ENCODE assay signal across 12 mouse cellular contexts in the genomic region with DNA sequence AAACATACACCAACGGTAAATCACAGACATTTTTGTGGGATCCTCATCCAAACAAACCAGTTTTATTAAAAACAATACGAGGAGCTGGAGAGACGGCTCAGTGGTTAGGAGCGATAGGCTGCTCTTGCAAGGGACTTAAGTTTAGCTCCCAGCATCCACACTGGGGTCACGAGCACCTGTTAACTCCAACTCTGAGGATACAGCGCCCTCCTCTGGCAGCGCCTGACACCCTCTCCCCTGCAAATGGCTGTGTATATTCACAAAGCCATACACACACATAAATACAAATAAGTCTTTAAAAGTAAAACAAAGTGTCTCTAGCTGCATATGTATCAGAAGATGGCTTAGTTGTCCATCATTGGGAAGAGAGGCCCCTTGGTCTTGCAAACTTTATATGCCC. TPM values are rescaled to one million over a fixed set of nuclear protein-coding genes. Genes with fewer than 3 reads are reported as not detected.
A peak's percentile ranks its signal among the peaks of the same experiment; 100 is the strongest.
DNase-seq lines count a peak whose midpoint lies in the region; ATAC-seq and TF ChIP-seq lines count a peak whose summit lies in the region.
"Had no signal": no experiment of that assay in that cellular context is flagged by ENCODE, and none has a peak within 500 bp of the region (broad histone marks: within the 10 kb centered on the region; RNA-seq: fewer than 3 reads in every experiment).

No protein-coding gene starts in this region.

- H3K9me3 ChIP-seq in kidney, postnatal 0 days (replicated peaks; ENCODE audit: low read length): no peaks in the 10 kb centered on the region
- no peaks in the 10 kb centered on the region for H3K9me3 ChIP-seq in kidney, embryonic 16.5 days (ENCODE audit: low read length)
- H3K9me3 ChIP-seq: heart, embryonic 15.5 days had no signal

- H3K4me1 ChIP-seq in kidney, postnatal 0 days (replicated peaks; ENCODE audit: insufficient read depth, low read length): no peaks in the 10 kb centered on the region
- no peaks in the 10 kb centered on the region for H3K4me1 ChIP-seq in kidney, embryonic 16.5 days (ENCODE audit: insufficient read depth, low read length)
- H3K4me1 ChIP-seq in bone marrow macrophage, adult 2 months (ENCODE audit: control insufficient read depth, insufficient read depth, low read length): peaks cover 3% of the 10 kb centered on the region; the same call in 1 of the 2 replicates

- no peaks in the 10 kb centered on the region for H3K27me3 ChIP-seq in kidney, postnatal 0 days (ENCODE audit: insufficient read depth, low read length)
- no peaks in the 10 kb centered on the region for H3K27me3 ChIP-seq in kidney, embryonic 16.5 days (ENCODE audit: insufficient read depth, low read length)
- H3K27me3 ChIP-seq: heart, embryonic 15.5 days had no signal

- no peaks in the 10 kb centered on the region for H3K36me3 ChIP-seq in kidney, postnatal 0 days (ENCODE audit: insufficient read depth, low read length)
- H3K36me3 ChIP-seq in kidney, embryonic 16.5 days (ENCODE audit: insufficient read depth, low read length): no peaks in the 10 kb centered on the region
- H3K36me3 ChIP-seq: heart, embryonic 15.5 days had no signal

- no peak for DNase-seq in kidney, postnatal 0 days (ENCODE audit: low spot score)
- DNase-seq in urinary bladder, postnatal 14 days (ENCODE audit: low spot score): peak; percentile 5
- DNase-seq in urinary bladder, adult 2 months (ENCODE audit: low spot score): no peak
- DNase-seq in testis, postnatal 14 days (ENCODE audit: low spot score): peak; percentile 31
- DNase-seq in right cerebral cortex, postnatal 10 days (ENCODE audit: low spot score in 2 of 2): no peak
- no peak for DNase-seq in urinary bladder, postnatal 4 days (ENCODE audit: low spot score in 2 of 2)
- DNase-seq: lung, adult 2 months had no signal

- no peak overlapping the region for H3K4me3 ChIP-seq in kidney, postnatal 0 days (replicated peaks; ENCODE audit: low read depth, low read length)
- no peak overlapping the region for H3K4me3 ChIP-seq in kidney, embryonic 16.5 days (ENCODE audit: low read length)
- no peak overlapping the region for H3K4me3 ChIP-seq in bone marrow macrophage, adult 2 months (ENCODE audit: insufficient read depth, low read length)
- H3K4me3 ChIP-seq: heart, embryonic 15.5 days had no signal

- H3K4me2 ChIP-seq in kidney, postnatal 0 days (ENCODE audit: low read length): no peak overlapping the region
- H3K4me2 ChIP-seq in kidney, embryonic 16.5 days (replicated peaks; ENCODE audit: low read depth, low read length): no peak overlapping the region
- H3K4me2 ChIP-seq: heart, embryonic 15.5 days had no signal

- WGBS in kidney, postnatal 0 days: 85% methylated on average over 7 of the region's 7 CpGs
- 80% methylated on average over 7 of the region's 7 CpGs for WGBS in kidney, embryonic 16.5 days

- ATAC-seq in kidney, postnatal 0 days (replicated peaks; ENCODE audit: low FRiP score, low read depth): no peak
- no peak for ATAC-seq in kidney, embryonic 16.5 days (ENCODE audit: low FRiP score, low TSS enrichment)
- ATAC-seq: forebrain, embryonic 14.5 days had no signal

- no peak overlapping the region for H3K9ac ChIP-seq in kidney, postnatal 0 days (ENCODE audit: low read depth, low read length)
- H3K9ac ChIP-seq in kidney, embryonic 16.5 days (replicated peaks; ENCODE audit: low read length): no peak overlapping the region
- H3K9ac ChIP-seq: heart, embryonic 15.5 days had no signal

- H3K27ac ChIP-seq in kidney, postnatal 0 days: no peak overlapping the region
- H3K27ac ChIP-seq in kidney, embryonic 16.5 days (ENCODE audit: low read length): no peak overlapping the region
- H3K27ac ChIP-seq in bone marrow macrophage, adult 2 months (ENCODE audit: insufficient read depth, low read depth, low read length): no peak overlapping the region
- H3K27ac ChIP-seq: heart, embryonic 15.5 days had no signal

- no peak for TF ChIP-seq POLR2A in bone marrow macrophage, adult 2 months (IDR thresholded peaks at IDR 0.05; ENCODE audit: borderline replicate concordance, low read depth, low read length)

- TF ChIP-seq CTCF in kidney, postnatal 0 days (IDR thresholded peaks at IDR 0.05; ENCODE audit: low read depth): peak; percentile 39
- peak; percentile 26; the same call in 1 of the 2 replicates for TF ChIP-seq CTCF in bone marrow macrophage, adult 2 months (IDR thresholded peaks at IDR 0.05; ENCODE audit: low read depth, low read length)

RNA-seq across cellular contexts. Expression of a gene that starts 20.6 kb away (rescaled TPM):
- polyA plus RNA-seq in kidney, postnatal 0 days (2015; fragmentation: Nextera tagmentation; extraction: Ambion mirVana): not detected in 2 replicates
- not detected in 2 replicates for polyA plus RNA-seq in kidney, embryonic 16.5 days (2015; fragmentation: Nextera tagmentation; extraction: Ambion mirVana)
- not detected in 2 replicates for polyA plus RNA-seq in urinary bladder, adult 2 months (2012; rRNA removed)
- not detected in 2 replicates for polyA plus RNA-seq in bone marrow macrophage, adult 2 months (2012; ENCODE audit: insufficient read depth, insufficient read length, missing spikeins)
- polyA plus RNA-seq: forebrain, embryonic 14.5 days; heart, embryonic 15.5 days; lung, adult 2 months; neural tube, embryonic 11.5 days had no signal

RNA-seq across cellular contexts. Expression of a gene that starts 25.9 kb away (rescaled TPM):
- 0.78 and 1.0 TPM in 2 replicates for polyA plus RNA-seq in kidney, postnatal 0 days (2015; fragmentation: Nextera tagmentation; extraction: Ambion mirVana)
- polyA plus RNA-seq in kidney, embryonic 16.5 days (2015; fragmentation: Nextera tagmentation; extraction: Ambion mirVana): 0.27 and 0.35 TPM in 2 replicates
- polyA plus RNA-seq in urinary bladder, adult 2 months (2012; rRNA removed): 0.11 TPM in 1 of 2 replicates, not detected in the other
- polyA plus RNA-seq in bone marrow macrophage, adult 2 months (2012; ENCODE audit: insufficient read depth, insufficient read length, missing spikeins): not detected in 2 replicates
- polyA plus RNA-seq: forebrain, embryonic 14.5 days; heart, embryonic 15.5 days; neural tube, embryonic 11.5 days had no signal

Comparison
In these comparisons a context has a peak if more than half of its experiments do, and no peak if none do; other contexts are left out.
1. DNase-seq: peak in urinary bladder, postnatal 14 days (single experiment) and testis, postnatal 14 days (single experiment); none in kidney, postnatal 0 days (single experiment), urinary bladder, adult 2 months (single experiment), right cerebral cortex, postnatal 10 days (0 of 2) and urinary bladder, postnatal 4 days (0 of 2).